Mouse (Mus musculus): ENCODE data around the gene Troap. TPM values are rescaled to one million over a fixed set of nuclear protein-coding genes. Genes with fewer than 3 reads are reported as not detected.

The Troap gene
- polyA plus RNA-seq, 1 experiment from 2014 or later = 4.6 TPM

- Histone ChIP-seq H3K9ac (replicated peaks) (no peak overlapping the region), H3K4me3 (replicated peaks) (no peak overlapping the region), H3K27ac (replicated peaks) (no peak overlapping the region), H3K36me3 (no peaks in the 10 kb centered on the region), H3K9me3 (replicated peaks) (no peaks in the 10 kb centered on the region), H3K4me1 (peaks cover 16% of the 10 kb centered on the region), H3K4me2 (no peak overlapping the region), H3K27me3 (replicated peaks) (peaks cover under 1% of the 10 kb centered on the region; the same call in 1 of the 2 replicates)
- no peak for ATAC-seq (ENCODE audit: low FRiP score)
- 82% methylated on average over 14 of the region's 15 CpGs for WGBS
Observed at GRCm38 (mm10) chr15:99078181-99078910, 4.0 kb downstream of the Troap start.

GRCm38 (mm10) chr15:99079804-99080203 is 5.4 kb downstream of the Troap start:
- H3K9ac ChIP-seq (replicated peaks) = no peak overlapping the region
- WGBS = 90% methylated on average over 3 of the region's 3 CpGs
- H3K4me1 ChIP-seq = peaks cover 12% of the 10 kb centered on the region
- ATAC-seq (ENCODE audit: low FRiP score) = no peak
- no peaks in the 10 kb centered on the region for H3K9me3 ChIP-seq (replicated peaks)
- no peaks in the 10 kb centered on the region for H3K36me3 ChIP-seq
- H3K4me2 ChIP-seq = no peak overlapping the region
- H3K27ac ChIP-seq (replicated peaks) = no peak overlapping the region
- peaks cover 14% of the 10 kb centered on the region for H3K27me3 ChIP-seq (replicated peaks)
- no peak overlapping the region for H3K4me3 ChIP-seq (replicated peaks)

GRCm38 (mm10) chr15:99082322-99082721 is 7.9 kb downstream of the Troap start:
- Histone ChIP-seq H3K4me3 (replicated peaks) (no peak overlapping the region), H3K27me3 (replicated peaks) (peaks cover 39% of the 10 kb centered on the region), H3K9ac (replicated peaks) (no peak overlapping the region), H3K4me1 (0 out of 2 replicates have a peak, but pooled peaks cover 2% of the 10 kb centered on the region), H3K27ac (replicated peaks) (no peak overlapping the region), H3K9me3 (replicated peaks) (no peaks in the 10 kb centered on the region), H3K4me2 (no peak overlapping the region), H3K36me3 (no peaks in the 10 kb centered on the region)
- no peak for ATAC-seq (ENCODE audit: low FRiP score)
- 95% methylated on average over 12 of the region's 12 CpGs for WGBS

GRCm38 (mm10) chr15:99082840-99083239 is 8.5 kb downstream of the Troap start:
- H3K9me3 ChIP-seq (replicated peaks) = no peaks in the 10 kb centered on the region
- no peak for ATAC-seq (ENCODE audit: low FRiP score)
- H3K9ac ChIP-seq (replicated peaks) = no peak overlapping the region
- H3K4me1 ChIP-seq = 0 out of 2 replicates have a peak, but pooled peaks cover 2% of the 10 kb centered on the region
- no peaks in the 10 kb centered on the region for H3K36me3 ChIP-seq
- no peak overlapping the region for H3K4me2 ChIP-seq
- 90% methylated on average over 16 of the region's 16 CpGs for WGBS
- no peak overlapping the region for H3K27ac ChIP-seq (replicated peaks)
- H3K27me3 ChIP-seq (replicated peaks) = peaks cover 44% of the 10 kb centered on the region
- no peak overlapping the region for H3K4me3 ChIP-seq (replicated peaks)

- no peak overlapping the region for H3K27ac ChIP-seq (replicated peaks)
- no peak overlapping the region for H3K4me3 ChIP-seq (replicated peaks)
- H3K4me2 ChIP-seq = no peak overlapping the region
- no peak for ATAC-seq (ENCODE audit: low FRiP score)
- no peak overlapping the region for H3K9ac ChIP-seq (replicated peaks)
- H3K9me3 ChIP-seq (replicated peaks) = no peaks in the 10 kb centered on the region
- WGBS = 66% methylated on average over 9 of the region's 9 CpGs
- H3K27me3 ChIP-seq (replicated peaks) = peaks cover 48% of the 10 kb centered on the region
- H3K36me3 ChIP-seq = no peaks in the 10 kb centered on the region
- H3K4me1 ChIP-seq = peaks cover 7% of the 10 kb centered on the region
Observed at GRCm38 (mm10) chr15:99083258-99083657, 8.9 kb downstream of the Troap start.

GRCm38 (mm10) chr15:99083867-99084557 is 9.6 kb downstream of the Troap start:
- Histone ChIP-seq H3K9me3 (replicated peaks) (no peaks in the 10 kb centered on the region), H3K4me1 (peaks cover 10% of the 10 kb centered on the region), H3K4me2 (no peak overlapping the region), H3K4me3 (replicated peaks) (no peak overlapping the region), H3K27me3 (replicated peaks) (peaks cover 56% of the 10 kb centered on the region), H3K36me3 (no peaks in the 10 kb centered on the region), H3K9ac (replicated peaks) (no peak overlapping the region), H3K27ac (replicated peaks) (no peak overlapping the region)
- no peak for ATAC-seq (ENCODE audit: low FRiP score)
- 19% methylated on average over 11 of the region's 11 CpGs for WGBS

- peaks cover 10% of the 10 kb centered on the region for H3K4me1 ChIP-seq
- no peak overlapping the region for H3K27ac ChIP-seq (replicated peaks)
- peaks cover 62% of the 10 kb centered on the region for H3K27me3 ChIP-seq (replicated peaks)
- WGBS = 14% methylated on average over 19 of the region's 19 CpGs
- H3K9me3 ChIP-seq (replicated peaks) = no peaks in the 10 kb centered on the region
- H3K36me3 ChIP-seq = no peaks in the 10 kb centered on the region
- H3K4me2 ChIP-seq = no peak overlapping the region
- H3K9ac ChIP-seq (replicated peaks) = no peak overlapping the region
- H3K4me3 ChIP-seq (replicated peaks) = no peak overlapping the region
- ATAC-seq (ENCODE audit: low FRiP score) = no peak
Observed at GRCm38 (mm10) chr15:99084618-99085017, 10.2 kb downstream of the Troap start.

- H3K27ac ChIP-seq (replicated peaks) = no peak overlapping the region
- H3K36me3 ChIP-seq = no peaks in the 10 kb centered on the region
- no peak for ATAC-seq (ENCODE audit: low FRiP score)
- 76% methylated on average over 4 of the region's 4 CpGs for WGBS
- peaks cover 71% of the 10 kb centered on the region for H3K27me3 ChIP-seq (replicated peaks)
- H3K4me2 ChIP-seq = no peak overlapping the region
- peaks cover 10% of the 10 kb centered on the region for H3K4me1 ChIP-seq
- no peaks in the 10 kb centered on the region for H3K9me3 ChIP-seq (replicated peaks)
- no peak overlapping the region for H3K9ac ChIP-seq (replicated peaks)
- H3K4me3 ChIP-seq (replicated peaks) = no peak overlapping the region
Observed at GRCm38 (mm10) chr15:99085997-99086396, 11.6 kb downstream of the Troap start.

GRCm38 (mm10) chr15:99087253-99088075 is 13.1 kb downstream of the Troap start, which contains the start of gene C1ql4:
Gene C1ql4 (minus strand): TSS chr15:99087817.
- no peak within 1 kb of the TSS for H3K9ac ChIP-seq (replicated peaks)
- H3K4me1 ChIP-seq = peaks cover 10% of the 10 kb centered on the region
- peaks cover 81% of the 10 kb centered on the region for H3K27me3 ChIP-seq (replicated peaks)
- H3K4me2 ChIP-seq = peak within 1 kb of the TSS; percentile 53
- H3K27ac ChIP-seq (replicated peaks) = no peak within 1 kb of the TSS
- 9% methylated on average over 60 of the region's 60 CpGs for WGBS
- H3K4me3 ChIP-seq (replicated peaks) = peak within 1 kb of the TSS; percentile 30
- 0 out of 2 replicates have a peak, but pooled peaks have one; percentile 7 for ATAC-seq (ENCODE audit: low FRiP score)
- no peaks in the 10 kb centered on the region for H3K9me3 ChIP-seq (replicated peaks)
- H3K36me3 ChIP-seq = no peaks in the 10 kb centered on the region

- peak; percentile 62; the same call in 1 of the 2 replicates for ATAC-seq (ENCODE audit: low FRiP score)
- Histone ChIP-seq H3K9ac (replicated peaks) (no peak overlapping the region), H3K9me3 (replicated peaks) (no peaks in the 10 kb centered on the region), H3K27ac (replicated peaks) (no peak overlapping the region), H3K4me3 (replicated peaks) (peak overlapping the region; percentile 30), H3K36me3 (no peaks in the 10 kb centered on the region), H3K4me1 (peaks cover 11% of the 10 kb centered on the region), H3K27me3 (replicated peaks) (peaks cover 87% of the 10 kb centered on the region), H3K4me2 (peak overlapping the region; percentile 53)
- under 1% methylated on average over 23 of the region's 27 CpGs for WGBS
Observed at GRCm38 (mm10) chr15:99088292-99088691, 13.9 kb downstream of the Troap start.

- no peak overlapping the region for H3K4me3 ChIP-seq (replicated peaks)
- no peak overlapping the region for H3K27ac ChIP-seq (replicated peaks)
- no peak for ATAC-seq (ENCODE audit: low FRiP score)
- 13% methylated on average over 14 of the region's 14 CpGs for WGBS
- H3K4me2 ChIP-seq = peak overlapping the region; percentile 53; the same call in 1 of the 2 replicates
- no peaks in the 10 kb centered on the region for H3K9me3 ChIP-seq (replicated peaks)
- H3K9ac ChIP-seq (replicated peaks) = no peak overlapping the region
- H3K27me3 ChIP-seq (replicated peaks) = peaks cover 79% of the 10 kb centered on the region
- peaks cover 18% of the 10 kb centered on the region for H3K4me1 ChIP-seq
- H3K36me3 ChIP-seq = no peaks in the 10 kb centered on the region
Observed at GRCm38 (mm10) chr15:99089069-99089468, 14.7 kb downstream of the Troap start.

All from neural tube, embryonic 15.5 days (tissue).